Mouse (Mus musculus): ENCODE results near the gene Ranbp10.

The Ranbp10 gene

DNA sequence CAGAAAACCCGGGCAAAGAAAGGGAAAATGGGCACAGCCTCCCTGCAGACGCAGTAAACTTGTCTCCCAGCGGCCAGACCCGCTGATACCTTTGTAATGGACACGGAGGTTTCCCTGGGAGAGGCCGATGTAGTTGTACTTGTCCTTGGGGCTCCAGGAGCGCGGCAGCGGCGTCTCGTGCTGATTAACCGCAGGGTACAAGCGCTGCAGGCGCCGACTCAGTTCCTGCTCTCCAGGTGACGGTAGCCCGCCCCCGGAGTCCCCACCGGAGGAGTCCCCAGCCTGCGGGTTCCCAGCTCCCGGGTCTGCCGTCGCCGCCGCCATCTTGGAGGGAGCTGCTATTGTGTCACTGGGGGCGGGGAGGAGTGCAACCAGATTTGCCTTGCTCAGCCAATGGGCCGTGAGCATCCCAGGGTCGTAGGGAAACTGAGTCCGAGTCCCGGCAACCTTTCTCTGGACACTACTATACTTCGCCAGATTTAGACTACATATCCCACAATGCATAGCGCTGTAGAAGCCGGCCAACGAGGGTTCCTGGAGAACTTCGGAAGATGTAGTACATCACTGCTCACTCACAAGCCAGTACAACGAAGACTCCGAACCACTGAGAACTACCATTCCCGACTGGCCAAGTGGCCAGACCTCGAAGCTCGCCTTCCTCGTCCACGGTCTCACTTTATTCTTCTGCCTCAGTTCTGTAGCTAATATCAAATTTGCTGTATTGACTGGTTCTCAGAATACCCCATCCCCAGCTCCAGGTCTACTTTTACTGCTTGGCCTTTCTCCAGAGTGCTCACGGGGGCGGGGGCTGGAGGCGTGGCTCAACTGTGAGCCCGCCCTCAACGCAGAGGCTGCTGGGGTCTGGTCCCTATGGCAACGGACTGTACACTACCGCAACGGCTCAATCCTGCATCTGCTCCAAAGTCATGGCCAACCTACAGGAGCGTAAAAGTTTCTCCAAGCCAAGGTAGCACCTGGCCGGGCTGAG lies at the start of gene Ranbp10, which contains the start of gene Tsnaxip1:
TSS of gene Ranbp10 (minus strand) at position 490 of the 988 bp plus-strand sequence.
TSS of gene Tsnaxip1 (plus strand) at position 871 of the 988 bp plus-strand sequence.
- DNase-seq (ENCODE audit: low spot score in 2 of 2): peak; percentile 97 to 99

DNA sequence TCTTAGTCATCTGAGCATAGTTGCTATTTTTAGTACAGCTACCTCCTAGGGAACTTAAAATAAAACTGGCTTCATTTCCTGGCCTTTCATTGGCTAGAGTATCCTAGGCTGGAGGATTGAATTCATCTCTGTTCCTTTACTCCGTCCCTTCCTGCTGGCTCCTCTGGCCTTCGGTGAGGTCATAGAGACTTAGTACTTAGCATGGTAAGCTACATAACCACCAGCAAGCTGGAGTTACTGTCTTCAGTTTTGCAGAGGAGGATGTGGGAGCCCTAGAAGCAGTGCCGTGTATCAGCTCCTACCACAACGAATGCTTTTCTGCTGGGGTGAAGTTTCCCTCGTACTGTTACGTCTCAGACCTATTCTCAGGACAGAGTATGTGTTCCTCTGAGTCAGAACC lies 47.2 kb upstream of the Ranbp10 start:
- no peak for DNase-seq (ENCODE audit: low spot score in 2 of 2)

DNA sequence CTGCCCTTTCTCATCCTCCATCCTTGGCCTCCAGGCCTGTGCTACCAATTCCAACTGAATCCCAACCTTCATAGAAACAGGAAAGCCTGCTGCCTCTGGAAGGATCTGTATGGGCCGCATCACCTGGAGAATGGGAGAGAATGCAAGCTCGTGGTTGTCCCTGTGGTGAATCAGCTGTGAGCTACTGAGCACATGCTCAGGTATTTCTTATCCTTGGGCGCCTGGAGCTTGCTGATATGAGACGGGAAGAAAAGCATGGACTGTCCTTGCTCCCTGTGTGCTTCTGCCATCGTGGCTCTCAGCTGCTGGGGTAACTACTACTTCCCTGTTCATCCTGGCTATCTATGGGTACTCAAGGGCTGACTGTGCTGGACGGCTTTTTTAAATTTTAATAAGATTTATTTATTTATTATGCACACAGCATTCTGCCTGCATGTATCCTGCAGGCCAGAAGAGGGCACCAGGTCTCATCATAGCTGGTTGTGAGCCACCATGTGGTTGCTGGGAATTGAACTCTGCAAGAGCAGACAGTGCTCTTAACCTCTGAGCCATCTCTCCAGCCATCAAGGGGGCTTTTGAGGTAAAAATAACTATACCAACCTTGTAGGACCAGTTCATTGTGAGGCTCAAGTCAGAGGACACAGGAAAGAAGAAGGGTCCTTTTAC lies 39.3 kb upstream of the Ranbp10 start:
- no peak for DNase-seq (ENCODE audit: low spot score in 2 of 2)

DNA sequence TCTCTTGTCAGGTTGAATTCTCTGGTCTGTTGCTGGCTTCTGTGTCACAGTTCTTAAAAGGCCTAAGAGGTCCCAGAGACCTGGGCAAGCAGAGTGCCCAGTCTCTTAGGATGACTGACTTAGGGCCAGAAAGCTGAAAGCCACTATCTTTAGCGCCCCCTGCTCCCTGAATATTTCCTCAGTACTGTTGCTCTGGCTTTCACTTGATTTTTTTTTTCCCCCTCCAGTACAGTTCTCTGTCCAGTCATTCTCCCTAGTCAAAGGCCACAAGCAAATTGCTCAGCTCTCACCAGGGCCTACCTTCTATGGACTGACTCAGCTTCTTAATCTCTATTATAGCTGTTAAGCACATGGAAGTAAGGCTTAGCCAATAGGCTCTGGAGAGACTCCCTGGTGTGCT lies 34.8 kb upstream of the Ranbp10 start:
- no peak for DNase-seq (ENCODE audit: low spot score in 2 of 2)

DNA sequence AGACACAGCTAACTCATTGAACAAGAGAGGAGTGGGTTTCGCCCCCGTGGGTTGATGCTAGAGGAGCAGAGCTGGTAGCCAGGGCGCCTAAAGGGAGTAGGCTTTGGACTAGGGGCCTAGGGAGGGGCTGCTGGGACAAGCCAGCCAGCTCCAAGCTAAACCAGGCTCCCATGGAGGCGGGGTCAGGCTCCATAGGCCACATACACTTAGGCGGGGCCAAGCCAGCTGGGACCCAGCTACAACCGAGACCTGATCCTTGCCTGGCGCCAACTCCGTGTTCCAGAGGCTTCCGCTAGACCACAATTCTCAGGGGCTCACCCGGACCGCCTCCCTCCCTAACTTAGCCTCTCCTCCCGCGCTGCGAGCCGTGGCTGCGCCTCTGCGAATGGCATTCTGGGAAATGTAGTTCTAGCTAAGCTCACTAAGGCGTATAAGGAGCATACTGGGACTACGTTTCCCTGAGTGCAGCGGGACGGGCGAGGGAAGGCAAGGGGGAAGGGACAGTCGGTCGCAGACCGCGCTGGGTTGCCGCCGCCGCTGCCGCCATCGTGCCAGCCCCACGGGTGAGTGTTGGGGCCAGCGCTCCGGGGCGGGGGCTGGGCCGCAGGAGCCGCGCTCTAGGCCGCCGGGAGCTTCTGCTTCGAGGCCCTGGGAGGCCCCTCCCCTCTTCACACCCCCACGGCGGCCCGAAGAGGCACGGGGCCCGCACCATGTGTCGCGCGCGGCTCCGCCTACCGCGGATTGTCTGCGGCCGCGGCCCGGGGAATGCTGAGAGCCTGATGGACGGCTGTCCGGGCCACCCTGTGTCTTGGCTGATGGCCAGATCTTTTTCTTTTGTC lies 33.2 kb upstream of the Ranbp10 start, which contains the start of gene Nutf2:
TSS of gene Nutf2 (plus strand) at position 438 of the 839 bp plus-strand sequence.
- peak; percentile 91 to 94 for DNase-seq (ENCODE audit: low spot score in 2 of 2)

DNA sequence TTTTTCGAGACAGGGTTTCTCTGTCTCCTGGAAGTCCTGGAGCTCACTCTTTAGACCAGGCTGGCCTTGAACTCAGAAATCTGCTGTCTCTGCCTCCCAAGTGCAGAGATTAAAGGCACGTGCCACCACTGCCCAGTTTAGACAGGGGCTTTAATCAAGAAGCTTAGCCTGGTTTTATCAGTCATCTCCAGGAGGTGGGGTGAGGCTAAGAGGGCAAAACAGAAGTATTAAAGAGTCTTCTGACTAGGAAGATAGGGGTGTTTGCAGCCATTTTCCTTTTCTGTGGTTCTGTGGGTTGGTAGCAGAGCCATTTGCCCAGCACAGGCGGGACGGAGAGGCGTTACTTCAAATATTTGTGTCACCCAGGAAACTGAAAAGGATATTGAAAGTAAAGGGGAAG lies 32.2 kb upstream of the Ranbp10 start:
- DNase-seq (ENCODE audit: low spot score in 2 of 2): no peak

DNA sequence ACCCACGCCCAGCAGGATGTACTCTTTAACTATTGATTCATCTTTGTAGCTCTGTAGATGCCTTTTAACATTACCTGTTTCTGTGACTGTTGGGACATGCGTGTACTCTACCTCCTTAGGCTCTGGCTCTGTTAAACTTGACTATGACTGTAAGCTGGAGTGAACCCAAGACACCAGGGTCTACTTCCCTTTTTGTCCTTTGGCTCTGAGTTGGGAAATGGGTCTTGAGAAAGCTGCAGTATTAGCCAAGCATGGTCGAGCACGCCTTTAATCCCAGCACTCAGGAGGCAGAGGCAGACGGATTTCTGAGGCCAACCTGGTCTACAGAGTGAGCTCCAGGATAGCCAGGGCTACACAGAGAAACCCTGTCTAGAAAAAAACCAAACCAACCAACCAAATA lies 31.3 kb upstream of the Ranbp10 start:
- no peak for DNase-seq (ENCODE audit: low spot score in 2 of 2)

DNA sequence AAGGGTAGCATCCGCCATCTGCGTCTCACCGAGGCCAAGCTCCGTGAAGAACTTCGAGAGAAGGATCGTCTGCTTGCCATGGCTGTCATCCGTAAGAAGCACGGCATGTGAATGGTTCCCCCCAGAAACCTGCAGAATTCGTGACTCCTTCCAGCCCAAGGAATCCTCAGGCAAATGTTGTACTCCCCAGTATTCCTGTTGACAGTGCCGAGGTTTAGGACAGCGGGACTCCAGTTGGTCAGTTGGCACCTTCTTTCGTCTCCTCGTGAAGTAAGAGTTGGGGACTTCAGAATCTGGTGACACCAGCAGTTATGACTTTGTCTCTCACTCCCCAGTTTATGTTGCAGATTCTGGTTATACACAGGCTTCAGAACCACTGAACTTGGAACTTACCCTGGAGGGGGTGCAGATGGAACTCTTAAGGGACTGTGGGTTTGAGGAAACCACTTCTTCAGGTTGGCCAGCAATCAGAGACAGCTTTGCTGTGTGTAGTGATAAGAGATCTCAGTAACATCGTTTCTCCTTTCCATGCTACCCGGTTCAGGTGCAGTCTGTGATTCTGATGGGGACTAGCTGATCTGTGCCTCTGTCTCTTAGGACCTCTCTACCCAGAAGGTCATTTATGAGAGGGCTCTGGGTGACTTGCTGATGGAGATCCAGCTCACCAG lies 29.2 kb upstream of the Ranbp10 start:
- no peak for DNase-seq (ENCODE audit: low spot score in 2 of 2)

DNA sequence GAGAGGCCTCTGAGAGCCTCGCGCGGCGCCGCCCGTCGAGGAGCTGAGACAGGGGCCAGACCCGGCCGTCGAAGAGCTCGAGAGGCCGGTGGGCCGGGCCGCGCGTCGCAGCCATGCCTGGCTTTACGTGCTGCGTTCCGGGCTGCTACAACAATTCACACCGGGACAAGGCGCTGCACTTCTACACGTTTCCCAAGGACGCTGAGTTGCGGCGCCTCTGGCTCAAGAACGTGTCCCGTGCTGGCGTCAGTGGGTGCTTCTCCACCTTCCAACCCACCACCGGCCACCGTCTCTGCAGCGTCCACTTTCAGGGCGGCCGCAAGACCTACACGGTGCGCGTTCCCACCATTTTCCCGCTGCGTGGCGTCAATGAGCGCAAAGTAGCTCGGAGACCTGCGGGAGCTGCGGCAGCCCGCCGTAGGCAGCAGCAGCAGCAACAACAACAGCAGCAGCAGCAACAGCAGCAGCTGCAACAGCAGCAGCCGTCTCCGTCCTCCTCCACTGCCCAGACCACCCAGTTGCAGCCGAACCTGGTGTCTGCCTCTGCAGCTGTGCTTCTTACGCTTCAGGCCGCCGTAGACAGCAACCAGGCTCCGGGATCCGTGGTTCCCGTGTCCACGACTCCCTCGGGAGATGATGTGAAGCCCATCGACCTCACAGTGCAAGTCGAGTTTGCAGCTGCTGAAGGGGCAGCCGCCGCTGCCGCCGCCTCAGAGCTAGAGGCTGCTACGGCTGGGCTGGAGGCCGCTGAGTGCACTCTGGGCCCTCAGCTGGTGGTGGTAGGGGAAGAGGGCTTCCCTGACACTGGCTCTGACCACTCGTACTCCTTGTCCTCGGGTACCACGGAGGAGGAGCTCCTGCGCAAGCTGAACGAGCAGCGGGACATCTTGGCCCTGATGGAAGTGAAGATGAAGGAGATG lies 28.4 kb upstream of the Ranbp10 start:
- peak; percentile 55 to 65 for DNase-seq (ENCODE audit: low spot score in 2 of 2)

DNA sequence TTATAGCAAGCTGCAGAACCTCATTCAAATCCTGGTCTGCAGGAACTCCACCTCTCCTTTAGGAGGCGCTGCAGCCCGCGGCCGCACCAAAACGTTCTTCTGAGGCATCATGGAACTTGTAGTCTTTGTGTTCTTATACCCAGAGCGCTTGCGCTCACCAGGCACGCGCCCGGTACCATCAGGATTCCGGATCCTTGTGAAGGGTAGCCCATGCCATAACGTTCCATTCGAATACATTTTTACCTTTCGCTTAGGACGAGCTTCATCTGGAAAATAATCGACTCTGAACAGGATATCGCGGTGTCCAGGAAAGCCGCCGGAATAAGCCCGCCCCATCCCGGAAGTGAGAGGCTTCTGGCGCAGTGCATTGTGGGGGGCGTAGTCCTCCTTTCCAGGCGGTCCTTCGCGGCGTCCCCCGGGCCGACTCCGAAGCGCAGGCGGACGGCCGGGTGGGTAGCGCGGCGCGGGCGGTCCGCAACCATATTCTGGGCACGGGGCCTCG lies 27.6 kb upstream of the Ranbp10 start, which contains the start of gene Thap11:
TSS of gene Thap11 (plus strand) at position 418 of the 502 bp plus-strand sequence.
- peak; percentile 89 to 92 for DNase-seq (ENCODE audit: low spot score in 2 of 2)

DNA sequence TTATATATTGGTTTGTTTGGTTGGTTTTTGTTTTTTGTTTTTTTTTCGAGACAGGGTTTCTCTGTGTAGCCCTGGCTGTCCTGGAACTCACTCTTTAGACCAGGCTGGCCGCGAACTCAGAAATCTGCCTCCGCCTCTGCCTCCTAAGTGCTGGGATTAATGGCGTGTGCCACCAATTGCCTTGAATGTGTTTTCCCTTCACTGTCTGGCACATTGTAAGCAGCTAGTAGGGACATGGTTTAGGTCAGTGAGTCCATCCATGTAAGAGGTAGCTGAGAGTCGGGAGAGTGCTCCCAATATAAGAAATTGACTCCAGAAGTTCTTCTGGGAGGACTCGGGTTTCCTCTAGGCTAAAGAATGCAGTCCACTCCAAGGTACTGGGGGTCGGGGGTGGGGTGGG lies 27.2 kb upstream of the Ranbp10 start:
- no peak for DNase-seq (ENCODE audit: low spot score in 2 of 2)

DNA sequence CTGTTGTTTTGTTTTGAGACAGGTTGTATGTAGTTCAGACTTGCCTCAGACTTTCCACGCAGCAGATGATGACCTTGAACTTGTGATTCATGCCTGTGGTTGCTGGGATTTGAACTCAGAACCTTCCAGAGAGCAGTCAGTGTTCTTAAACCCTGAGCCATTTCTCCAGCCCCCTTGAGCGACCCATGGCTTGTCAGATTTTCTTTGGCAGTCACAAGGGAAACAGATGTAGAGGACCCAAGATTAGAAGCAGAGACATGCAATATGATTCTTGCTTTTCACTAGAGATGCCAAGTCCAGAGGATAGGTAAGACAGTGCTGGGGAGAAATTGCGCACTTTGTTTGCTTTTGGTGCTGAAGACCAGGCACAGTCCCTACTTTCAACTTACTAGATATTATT lies 26.0 kb upstream of the Ranbp10 start, which contains the start of gene Cenpt:
TSS of gene Cenpt (minus strand) at position 101 of the 400 bp plus-strand sequence.
- no peak for DNase-seq (ENCODE audit: low spot score in 2 of 2)

DNA sequence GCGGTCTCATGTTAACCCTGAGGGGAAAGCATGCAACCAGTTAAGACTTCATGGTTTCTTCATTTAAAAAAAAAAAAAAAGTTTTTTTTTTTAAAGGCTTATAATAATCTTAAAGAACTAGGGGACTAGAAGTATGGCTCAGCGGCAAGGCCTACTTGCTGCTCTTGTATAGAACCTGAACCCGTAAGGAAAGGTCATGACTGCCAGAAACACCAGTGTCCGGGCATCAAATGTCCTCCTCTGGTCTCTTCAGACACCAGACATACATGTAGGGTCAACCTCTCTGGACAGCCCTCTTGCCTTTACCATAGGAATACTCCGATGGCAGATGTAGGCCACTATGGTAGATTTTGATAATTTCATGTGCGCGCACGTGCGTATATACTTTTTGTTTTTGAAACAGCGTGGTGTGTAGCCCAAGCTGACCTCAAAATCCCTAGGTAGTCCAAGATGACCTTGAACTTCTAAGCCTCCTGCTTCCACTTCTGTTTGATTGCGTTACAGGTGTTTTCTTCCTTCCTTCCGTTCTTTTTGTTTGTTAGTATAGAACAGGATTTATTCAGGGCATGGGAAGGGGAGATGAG lies 25.1 kb upstream of the Ranbp10 start:
- no peak for DNase-seq (ENCODE audit: low spot score in 2 of 2)

DNA sequence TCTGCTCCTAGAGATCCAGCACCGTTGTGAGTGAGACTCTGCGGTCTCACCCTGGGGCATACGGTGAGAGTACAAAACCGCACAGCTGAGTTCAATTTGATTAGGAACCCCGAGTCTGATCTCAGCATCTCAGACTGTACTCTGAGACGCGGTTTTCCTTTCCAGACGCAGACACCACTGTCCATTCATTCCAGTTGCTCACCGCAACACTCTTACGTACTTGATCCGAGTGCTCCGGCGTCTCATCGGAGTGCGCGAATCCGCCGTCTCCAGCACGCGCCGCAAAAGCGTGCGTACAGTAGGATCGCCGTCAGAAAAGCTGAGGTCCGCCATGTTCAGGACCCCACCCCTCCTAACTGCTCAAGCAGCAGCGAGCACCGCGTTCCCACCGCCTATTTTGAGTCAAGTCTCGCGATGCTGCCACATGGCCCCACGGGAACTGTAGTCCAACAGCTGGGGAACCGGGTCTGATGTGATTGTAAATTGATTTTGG lies 24.5 kb upstream of the Ranbp10 start:
- peak; percentile 89 to 91 for DNase-seq (ENCODE audit: low spot score in 2 of 2)

DNA sequence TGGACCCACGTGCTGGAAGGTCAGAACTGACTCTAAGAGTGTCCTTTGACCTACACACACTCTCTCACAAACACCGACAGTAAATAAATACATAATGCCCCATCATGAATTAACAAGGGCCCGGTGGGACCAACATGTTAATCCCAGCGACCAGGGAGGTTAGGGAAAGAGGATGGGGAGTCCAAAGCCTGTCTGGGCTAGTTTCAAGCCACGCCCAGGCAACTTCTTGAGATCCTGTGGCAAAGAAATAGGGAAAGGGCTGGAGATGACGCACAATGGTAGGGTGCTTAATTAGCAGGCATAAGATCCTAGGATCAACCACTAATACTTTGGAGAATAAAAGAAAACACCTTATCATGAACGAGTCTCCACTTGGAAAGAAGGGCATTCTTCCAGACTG lies 23.5 kb upstream of the Ranbp10 start:
- DNase-seq (ENCODE audit: low spot score in 2 of 2): no peak

DNA sequence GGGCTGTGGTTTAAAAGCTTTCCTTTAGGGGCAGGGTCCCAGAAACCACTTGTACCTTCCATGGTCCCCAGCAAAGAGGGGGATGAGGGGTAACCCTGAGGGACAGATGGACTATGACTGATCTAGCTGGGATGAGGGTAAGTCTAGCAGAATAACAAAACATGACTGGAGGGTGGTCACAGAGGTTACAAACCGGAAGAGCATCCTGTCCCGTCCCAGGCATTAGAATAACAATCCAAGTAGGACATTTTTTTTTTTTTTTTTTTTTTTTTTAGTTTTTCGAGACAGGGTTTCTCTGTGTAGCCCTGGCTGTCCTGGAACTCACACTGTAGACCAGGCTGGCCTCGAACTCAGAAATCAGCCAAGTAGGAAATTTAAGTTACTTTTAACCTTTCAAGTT lies 22.9 kb upstream of the Ranbp10 start:
- no peak for DNase-seq (ENCODE audit: low spot score in 2 of 2)

DNA sequence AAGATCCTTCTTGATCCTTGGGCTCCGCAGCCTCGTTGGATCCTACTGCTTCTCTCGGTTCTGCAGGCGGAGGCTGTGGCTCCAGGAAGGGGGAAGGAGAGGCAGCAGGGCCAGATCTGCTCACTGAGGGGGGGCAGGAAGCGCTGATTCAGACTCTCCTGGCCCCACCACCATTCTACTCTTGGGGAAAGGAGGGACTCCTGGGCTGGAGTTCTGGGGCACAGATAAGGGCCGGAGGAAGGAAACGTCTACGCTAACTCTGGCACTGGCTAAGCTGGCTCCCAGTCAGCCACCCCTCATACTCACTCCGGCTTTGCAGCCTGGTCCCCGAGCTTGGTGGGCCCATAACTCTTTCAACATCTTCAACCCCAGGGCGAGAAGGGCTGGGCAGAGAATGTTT lies 19.5 kb upstream of the Ranbp10 start:
- no peak for DNase-seq (ENCODE audit: low spot score in 2 of 2)

DNA sequence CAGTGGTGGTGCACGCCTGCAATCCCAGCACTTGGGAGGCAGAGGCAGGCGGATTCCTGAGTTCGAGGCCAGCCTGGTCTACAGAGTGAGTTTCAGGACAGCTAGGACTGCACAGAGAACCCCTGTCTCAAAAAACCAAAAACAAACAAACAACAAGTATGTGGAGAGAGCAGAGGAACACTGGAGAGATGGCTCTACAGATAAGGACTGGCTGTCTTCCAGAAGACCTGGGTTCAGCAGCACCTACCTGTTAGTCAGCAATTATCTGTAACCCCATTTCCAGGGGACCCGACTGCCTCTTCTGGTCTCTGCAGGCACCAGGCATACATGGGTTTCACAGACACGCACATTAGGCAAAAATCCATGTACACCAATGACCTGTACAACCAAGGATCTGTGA lies 12.1 kb upstream of the Ranbp10 start:
- no peak for DNase-seq (ENCODE audit: low spot score in 2 of 2)

DNA sequence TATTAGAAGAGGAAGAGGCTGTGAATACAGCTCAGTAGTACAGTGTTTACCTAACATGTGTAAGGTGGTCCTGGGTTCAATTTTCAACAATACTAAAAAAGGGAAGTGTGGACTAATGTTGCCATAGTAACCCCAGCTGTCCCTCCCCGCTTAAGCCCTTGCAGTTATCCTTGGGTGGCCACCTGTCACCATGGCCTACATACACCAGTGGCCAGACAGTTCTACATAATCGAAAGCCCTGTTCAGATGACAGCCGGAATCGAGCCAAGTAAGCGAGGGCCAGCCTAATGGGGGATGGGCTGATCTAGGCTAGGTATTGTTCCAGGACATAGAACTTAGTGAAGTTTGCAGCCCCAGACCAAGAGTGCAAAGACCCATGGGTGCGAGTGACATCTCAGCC lies 9.8 kb upstream of the Ranbp10 start:
- DNase-seq (ENCODE audit: low spot score in 2 of 2): no peak
